Mouse (Mus musculus): ENCODE results near the gene Brca1. TPM values are rescaled to one million over a fixed set of nuclear protein-coding genes. Genes with fewer than 3 reads are reported as not detected.
"Not testable (repeated sequence)": the region's sequence is repeated elsewhere in the genome, so short reads cannot be mapped to it uniquely, and the experiment has no call there.

The Brca1 gene
- polyA plus RNA-seq, 1 experiment from 2014 or later: 21.0 TPM

GRCm38 (mm10) chr11:101469155-101469554 lies 82.6 kb downstream of the Brca1 start:
- Histone ChIP-seq H3K4me1 (ENCODE audit: insufficient read depth) (no peaks in the 10 kb centered on the region), H3K27me3 (ENCODE audit: insufficient read depth, low read length) (no peaks in the 10 kb centered on the region), H3K4me2 (peak overlapping the region; percentile 98), H3K9me3 (ENCODE audit: low read depth, low read length) (no peaks in the 10 kb centered on the region), H3K27ac (ENCODE audit: low read depth) (no peak overlapping the region), H3K36me3 (ENCODE audit: insufficient read depth) (no peaks in the 10 kb centered on the region), H3K4me3 (ENCODE audit: low read depth, low read length) (peak overlapping the region; percentile 77), H3K9ac (no peak overlapping the region)
- 59% methylated on average over 4 of the region's 4 CpGs for WGBS
- no peak for ATAC-seq (ENCODE audit: insufficient read depth)
- TF ChIP-seq CTCF (IDR thresholded peaks at IDR 0.05; ENCODE audit: low read depth): no peak
- DNase-seq: no peak

GRCm38 (mm10) chr11:101468731-101469130 lies 83.0 kb downstream of the Brca1 start:
- H3K4me2 ChIP-seq: peak overlapping the region; percentile 98
- DNase-seq (no peak), ATAC-seq (ENCODE audit: insufficient read depth) (no peak)
- H3K4me1 ChIP-seq (ENCODE audit: insufficient read depth): no peaks in the 10 kb centered on the region
- H3K27me3 ChIP-seq (ENCODE audit: insufficient read depth, low read length): no peaks in the 10 kb centered on the region
- no peaks in the 10 kb centered on the region for H3K9me3 ChIP-seq (ENCODE audit: low read depth, low read length)
- no peaks in the 10 kb centered on the region for H3K36me3 ChIP-seq (ENCODE audit: insufficient read depth)
- H3K4me3 ChIP-seq (ENCODE audit: low read depth, low read length): peak overlapping the region; percentile 77
- no peak for TF ChIP-seq CTCF (IDR thresholded peaks at IDR 0.05; ENCODE audit: low read depth)
- 4% methylated on average over 13 of the region's 13 CpGs for WGBS
- H3K9ac ChIP-seq: peak overlapping the region; percentile 60
- H3K27ac ChIP-seq (ENCODE audit: low read depth): no peak overlapping the region

- Histone ChIP-seq H3K9me3 (ENCODE audit: low read depth, low read length) (no peaks in the 10 kb centered on the region), H3K4me1 (ENCODE audit: insufficient read depth) (no peaks in the 10 kb centered on the region), H3K36me3 (ENCODE audit: insufficient read depth) (no peaks in the 10 kb centered on the region), H3K4me2 (peak overlapping the region; percentile 98), H3K27ac (ENCODE audit: low read depth) (no peak overlapping the region), H3K27me3 (ENCODE audit: insufficient read depth, low read length) (no peaks in the 10 kb centered on the region), H3K9ac (peak overlapping the region; percentile 60), H3K4me3 (ENCODE audit: low read depth, low read length) (peak overlapping the region; percentile 77)
- ATAC-seq (ENCODE audit: insufficient read depth) (peak; percentile 34), DNase-seq (peak; percentile 44)
- under 1% methylated on average over 31 of the region's 31 CpGs for WGBS
- TF ChIP-seq CTCF (IDR thresholded peaks at IDR 0.05; ENCODE audit: low read depth): no peak
Observed at GRCm38 (mm10) chr11:101468263-101468688, 83.5 kb downstream of the Brca1 start.

- WGBS: under 1% methylated on average over 54 of the region's 54 CpGs
- no peaks in the 10 kb centered on the region for H3K9me3 ChIP-seq (ENCODE audit: low read depth, low read length)
- ATAC-seq (ENCODE audit: insufficient read depth): peak; percentile 69
- no peaks in the 10 kb centered on the region; the same call in 1 of the 2 replicates for H3K4me1 ChIP-seq (ENCODE audit: insufficient read depth)
- peak; percentile 45 for TF ChIP-seq CTCF (IDR thresholded peaks at IDR 0.05; ENCODE audit: low read depth)
- peak overlapping the region; percentile 77 for H3K4me3 ChIP-seq (ENCODE audit: low read depth, low read length)
- DNase-seq: peak; percentile 83
- H3K27ac ChIP-seq (ENCODE audit: low read depth): no peak overlapping the region
- 0 out of 2 replicates have a peak, but pooled peaks cover under 1% of the 10 kb centered on the region for H3K36me3 ChIP-seq (ENCODE audit: insufficient read depth)
- peak overlapping the region; percentile 60 for H3K9ac ChIP-seq
- peak overlapping the region; percentile 98 for H3K4me2 ChIP-seq
- no peaks in the 10 kb centered on the region for H3K27me3 ChIP-seq (ENCODE audit: insufficient read depth, low read length)
Observed at GRCm38 (mm10) chr11:101467477-101468262, 84.1 kb downstream of the Brca1 start.

- peak overlapping the region; percentile 74 for H3K4me3 ChIP-seq (ENCODE audit: low read depth, low read length)
- ATAC-seq (ENCODE audit: insufficient read depth); H3K27ac ChIP-seq (ENCODE audit: low read depth); H3K9ac ChIP-seq; H3K4me1 ChIP-seq (ENCODE audit: insufficient read depth); H3K9me3 ChIP-seq (ENCODE audit: low read depth, low read length); DNase-seq; H3K36me3 ChIP-seq (ENCODE audit: insufficient read depth); H3K27me3 ChIP-seq (ENCODE audit: insufficient read depth, low read length): not testable (repeated sequence)
- WGBS: 51% methylated on average over 5 of the region's 5 CpGs
- H3K4me2 ChIP-seq: peak overlapping the region; percentile 97
Observed at GRCm38 (mm10) chr11:101466552-101466950, 85.2 kb downstream of the Brca1 start.

GRCm38 (mm10) chr11:101465869-101466551 lies 85.7 kb downstream of the Brca1 start, which contains the start of gene Vat1:
Gene Vat1, minus strand, starts transcription at chr11:101466230.
- Histone ChIP-seq H3K36me3 (ENCODE audit: insufficient read depth) (peaks cover 15% of the 10 kb centered on the region; the same call in 1 of the 2 replicates), H3K27me3 (ENCODE audit: insufficient read depth, low read length) (no peaks in the 10 kb centered on the region), H3K4me2 (peak within 1 kb of the TSS; percentile 98), H3K9me3 (ENCODE audit: low read depth, low read length) (no peaks in the 10 kb centered on the region), H3K4me1 (ENCODE audit: insufficient read depth) (peaks cover 5% of the 10 kb centered on the region; the same call in 1 of the 2 replicates), H3K27ac (ENCODE audit: low read depth) (peak within 1 kb of the TSS; percentile 79), H3K9ac (peak within 1 kb of the TSS; percentile 62), H3K4me3 (ENCODE audit: low read depth, low read length) (peak within 1 kb of the TSS; percentile 74)
- 1% methylated on average over 60 of the region's 60 CpGs for WGBS
- no peak for TF ChIP-seq CTCF (IDR thresholded peaks at IDR 0.05; ENCODE audit: low read depth)
- DNase-seq (peak; percentile 76), ATAC-seq (ENCODE audit: insufficient read depth) (peak; percentile 59; the same call in 1 of the 2 replicates)

Data from lung, embryonic 14.5 days (tissue).